Mouse (Mus musculus): ENCODE measurements around the gene Cldn22. TPM values are rescaled to one million over a fixed set of nuclear protein-coding genes. Genes with fewer than 3 reads are reported as not detected.

Gene Cldn22
- polyA plus RNA-seq, 1 experiment = not detected

DNA sequence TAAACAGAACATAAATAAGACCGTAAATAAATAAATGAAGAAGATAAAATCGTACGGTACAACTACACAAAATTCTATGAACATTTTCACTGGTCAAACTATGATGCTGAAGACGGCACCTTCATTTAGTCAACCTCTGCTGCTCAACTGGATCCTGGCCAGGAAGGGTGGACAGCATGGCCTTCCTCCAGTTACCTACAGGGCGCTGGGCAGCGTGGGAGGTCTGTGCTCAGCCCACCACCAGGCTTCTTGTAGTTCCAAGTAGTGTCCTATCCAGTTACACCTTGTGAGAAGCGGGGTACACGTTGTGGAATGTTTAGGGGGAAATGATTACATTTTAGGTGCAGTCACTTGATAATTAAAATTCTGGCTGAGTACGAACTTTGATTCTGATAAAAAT is 2.6 kb downstream of the Cldn22 start:
- TF ChIP-seq CTCF (IDR thresholded peaks at IDR 0.05; ENCODE audit: control insufficient read depth, insufficient read depth, insufficient read length) (no peak), CEBPB (IDR thresholded peaks at IDR 0.05; ENCODE audit: low read depth) (no peak), MYOG (IDR thresholded peaks at IDR 0.05; ENCODE audit: control insufficient read depth, extremely low read depth, insufficient read length) (no peak), MYOD1 (IDR thresholded peaks at IDR 0.05; ENCODE audit: control insufficient read depth, insufficient read length, low read depth) (no peak), USF1 (IDR thresholded peaks at IDR 0.05; ENCODE audit: low read depth) (no peak), MAX (IDR thresholded peaks at IDR 0.05) (no peak), FOSL1 (IDR thresholded peaks at IDR 0.05; ENCODE audit: insufficient read depth, low read length, poor library complexity, severe bottlenecking) (no peak)
- Histone ChIP-seq H3K79me3 (ENCODE audit: low read depth) (no peaks in the 10 kb centered on the region), H3K4me3 (ENCODE audit: insufficient read depth, poor library complexity, severe bottlenecking) (no peak overlapping the region), H3K36me3 (ENCODE audit: control insufficient read depth, insufficient read depth) (peaks cover 24% of the 10 kb centered on the region), H3ac (ENCODE audit: control insufficient read depth, insufficient read length, low read depth) (no peak overlapping the region), H3K79me2 (ENCODE audit: control insufficient read depth, insufficient read depth) (no peaks in the 10 kb centered on the region), H3K27me3 (ENCODE audit: control insufficient read depth, insufficient read depth, insufficient read length) (no peaks in the 10 kb centered on the region)

DNA sequence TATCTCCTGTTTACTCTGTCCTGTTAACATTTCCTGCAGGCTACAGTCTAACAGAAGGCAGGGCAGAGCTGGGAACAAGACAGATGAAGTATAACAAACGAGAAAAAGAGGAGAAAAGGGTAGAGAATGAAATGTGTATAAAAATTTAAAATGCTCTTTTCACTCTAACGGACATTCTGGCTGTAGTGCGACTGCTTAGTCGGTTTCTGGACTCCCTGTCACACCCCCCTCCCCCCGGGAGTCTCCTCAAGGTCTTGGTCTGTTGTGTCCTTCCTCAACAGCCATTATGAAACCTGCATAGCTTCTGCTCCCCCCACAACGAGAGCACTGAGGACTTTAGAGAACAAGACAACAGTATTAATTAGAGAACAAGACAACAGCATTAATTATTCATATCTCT is 8.3 kb downstream of the Cldn22 start:
- H3K36me3 ChIP-seq (ENCODE audit: control insufficient read depth, insufficient read depth) = peaks cover 32% of the 10 kb centered on the region
- TF ChIP-seq USF1 (IDR thresholded peaks at IDR 0.05; ENCODE audit: low read depth) (no peak), CTCF (IDR thresholded peaks at IDR 0.05; ENCODE audit: control insufficient read depth, insufficient read depth, insufficient read length) (no peak), MAX (IDR thresholded peaks at IDR 0.05) (no peak), MYOG (IDR thresholded peaks at IDR 0.05; ENCODE audit: control insufficient read depth, extremely low read depth, insufficient read length) (no peak), MYOD1 (IDR thresholded peaks at IDR 0.05; ENCODE audit: control insufficient read depth, insufficient read length, low read depth) (no peak), CEBPB (IDR thresholded peaks at IDR 0.05; ENCODE audit: low read depth) (no peak)
- no peak overlapping the region for H3ac ChIP-seq (ENCODE audit: control insufficient read depth, insufficient read length, low read depth)
- no peaks in the 10 kb centered on the region for H3K27me3 ChIP-seq (ENCODE audit: control insufficient read depth, insufficient read depth, insufficient read length)
- no peaks in the 10 kb centered on the region for H3K79me3 ChIP-seq (ENCODE audit: low read depth)
- no peak overlapping the region for H3K4me3 ChIP-seq (ENCODE audit: insufficient read depth, poor library complexity, severe bottlenecking)
- H3K79me2 ChIP-seq (ENCODE audit: control insufficient read depth, insufficient read depth) = no peaks in the 10 kb centered on the region

DNA sequence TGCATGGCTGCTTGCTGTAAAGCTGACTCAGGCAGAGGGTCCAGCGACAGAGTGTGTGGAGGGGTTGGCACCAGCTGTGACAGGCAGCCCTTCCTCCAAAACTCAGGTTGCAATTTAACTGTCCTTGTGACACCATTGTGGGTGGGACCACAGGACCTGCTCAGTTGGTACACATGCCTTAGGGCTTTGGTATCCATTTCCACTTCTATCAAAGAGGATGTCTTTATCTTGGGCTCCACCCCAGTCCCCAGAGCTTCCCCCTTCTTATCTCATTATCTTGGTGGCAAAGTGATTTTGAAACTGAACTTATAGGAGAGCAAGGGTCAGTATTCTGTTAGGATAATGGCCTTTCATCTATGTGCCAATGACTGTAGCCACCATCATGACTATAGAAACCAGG is 9.7 kb downstream of the Cldn22 start:
- Histone ChIP-seq H3ac (ENCODE audit: control insufficient read depth, insufficient read length, low read depth) (no peak overlapping the region), H3K4me3 (ENCODE audit: insufficient read depth, poor library complexity, severe bottlenecking) (no peak overlapping the region), H3K27me3 (ENCODE audit: control insufficient read depth, insufficient read depth, insufficient read length) (no peaks in the 10 kb centered on the region), H3K79me3 (ENCODE audit: low read depth) (no peaks in the 10 kb centered on the region), H3K36me3 (ENCODE audit: control insufficient read depth, insufficient read depth) (peaks cover 25% of the 10 kb centered on the region), H3K79me2 (ENCODE audit: control insufficient read depth, insufficient read depth) (no peaks in the 10 kb centered on the region)
- TF ChIP-seq CEBPB (IDR thresholded peaks at IDR 0.05; ENCODE audit: low read depth) (no peak), USF1 (IDR thresholded peaks at IDR 0.05; ENCODE audit: low read depth) (no peak), FOSL1 (IDR thresholded peaks at IDR 0.05; ENCODE audit: insufficient read depth, low read length, poor library complexity, severe bottlenecking) (no peak), MYOD1 (IDR thresholded peaks at IDR 0.05; ENCODE audit: control insufficient read depth, insufficient read length, low read depth) (no peak), MAX (IDR thresholded peaks at IDR 0.05) (no peak), MYOG (IDR thresholded peaks at IDR 0.05; ENCODE audit: control insufficient read depth, extremely low read depth, insufficient read length) (no peak), CTCF (IDR thresholded peaks at IDR 0.05; ENCODE audit: control insufficient read depth, insufficient read depth, insufficient read length) (no peak)

DNA sequence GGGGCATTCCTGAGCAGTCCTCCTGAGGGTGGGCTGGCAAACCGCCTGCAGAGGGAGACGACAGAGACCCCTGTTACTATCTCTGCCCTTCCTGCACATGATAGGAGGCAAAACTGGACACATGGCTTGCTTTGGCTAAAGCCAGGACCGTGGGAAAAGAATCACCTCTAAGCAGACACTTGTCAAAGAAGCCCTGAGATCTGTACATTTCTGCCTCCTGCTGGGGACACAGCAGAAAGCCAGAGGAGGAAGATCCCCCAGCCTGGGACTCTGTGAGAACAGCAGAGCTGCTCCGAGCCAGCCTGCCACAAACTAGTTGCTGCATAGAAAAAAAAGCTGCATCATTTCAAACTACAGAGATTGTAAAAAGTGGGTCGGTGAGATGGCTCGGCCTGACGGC is 18.8 kb downstream of the Cldn22 start:
- Histone ChIP-seq H3K27me3 (ENCODE audit: control insufficient read depth, insufficient read depth, insufficient read length) (no peaks in the 10 kb centered on the region), H3ac (ENCODE audit: control insufficient read depth, insufficient read length, low read depth) (no peak overlapping the region), H3K79me2 (ENCODE audit: control insufficient read depth, insufficient read depth) (no peaks in the 10 kb centered on the region), H3K79me3 (ENCODE audit: low read depth) (no peaks in the 10 kb centered on the region), H3K36me3 (ENCODE audit: control insufficient read depth, insufficient read depth) (peaks cover 69% of the 10 kb centered on the region), H3K4me3 (ENCODE audit: insufficient read depth, poor library complexity, severe bottlenecking) (no peak overlapping the region)
- no peak for TF ChIP-seq FOSL1 (IDR thresholded peaks at IDR 0.05; ENCODE audit: insufficient read depth, low read length, poor library complexity, severe bottlenecking)
- no peak for TF ChIP-seq MYOG (IDR thresholded peaks at IDR 0.05; ENCODE audit: control insufficient read depth, extremely low read depth, insufficient read length)
- TF ChIP-seq USF1 (IDR thresholded peaks at IDR 0.05; ENCODE audit: low read depth) = no peak

DNA sequence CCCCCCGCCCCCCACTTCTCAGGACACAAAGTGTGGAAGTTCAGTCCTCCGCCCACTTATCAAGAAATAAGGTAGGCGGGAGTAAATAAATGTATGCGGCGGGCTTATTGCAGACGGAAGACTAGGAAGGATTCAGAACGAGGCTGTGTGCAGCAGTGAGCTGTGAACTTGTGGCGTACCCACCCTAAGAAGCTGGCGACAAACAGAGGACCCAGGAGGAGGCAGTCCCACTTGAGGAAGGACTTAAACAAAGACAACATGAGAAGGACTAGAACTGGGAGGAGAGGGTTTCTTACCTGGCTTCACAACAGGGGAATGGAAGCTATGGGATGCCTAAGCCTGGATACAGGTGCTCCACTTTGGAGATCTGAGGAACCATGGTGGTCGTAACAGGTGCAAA is 19.4 kb downstream of the Cldn22 start:
- H3K4me3 ChIP-seq (ENCODE audit: insufficient read depth, poor library complexity, severe bottlenecking) = no peak overlapping the region
- H3K36me3 ChIP-seq (ENCODE audit: control insufficient read depth, insufficient read depth) = peaks cover 74% of the 10 kb centered on the region
- H3K79me2 ChIP-seq (ENCODE audit: control insufficient read depth, insufficient read depth) = no peaks in the 10 kb centered on the region
- no peak overlapping the region for H3ac ChIP-seq (ENCODE audit: control insufficient read depth, insufficient read length, low read depth)
- TF ChIP-seq USF1 (IDR thresholded peaks at IDR 0.05; ENCODE audit: low read depth) = no peak
- no peak for TF ChIP-seq CEBPB (IDR thresholded peaks at IDR 0.05; ENCODE audit: low read depth)
- TF ChIP-seq MAX (IDR thresholded peaks at IDR 0.05) = no peak
- no peak for TF ChIP-seq CTCF (IDR thresholded peaks at IDR 0.05; ENCODE audit: control insufficient read depth, insufficient read depth, insufficient read length)
- no peak for TF ChIP-seq MYOG (IDR thresholded peaks at IDR 0.05; ENCODE audit: control insufficient read depth, extremely low read depth, insufficient read length)
- no peak for TF ChIP-seq MYOD1 (IDR thresholded peaks at IDR 0.05; ENCODE audit: control insufficient read depth, insufficient read length, low read depth)
- no peak for TF ChIP-seq FOSL1 (IDR thresholded peaks at IDR 0.05; ENCODE audit: insufficient read depth, low read length, poor library complexity, severe bottlenecking)
- no peaks in the 10 kb centered on the region for H3K27me3 ChIP-seq (ENCODE audit: control insufficient read depth, insufficient read depth, insufficient read length)
- H3K79me3 ChIP-seq (ENCODE audit: low read depth) = no peaks in the 10 kb centered on the region

DNA sequence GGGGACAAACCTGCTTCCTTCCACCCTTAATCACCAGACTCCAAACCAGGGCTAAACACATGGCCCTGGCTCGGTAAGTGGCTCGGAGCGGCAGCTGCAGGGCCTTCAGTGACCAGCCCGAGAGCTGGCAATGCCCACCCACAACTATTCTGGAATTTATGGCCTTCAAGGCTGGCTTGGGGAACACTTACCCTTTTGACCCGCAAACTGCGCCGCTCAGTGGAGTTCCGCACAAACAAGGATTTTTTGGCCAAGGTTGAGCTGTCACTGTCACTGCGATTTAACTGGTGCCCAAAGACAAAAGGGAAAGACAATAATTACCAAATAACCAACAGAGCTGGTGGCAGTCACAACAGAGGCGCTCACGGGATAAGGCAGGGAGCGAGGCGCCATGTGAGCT is 21.7 kb downstream of the Cldn22 start:
- TF ChIP-seq CTCF (IDR thresholded peaks at IDR 0.05; ENCODE audit: control insufficient read depth, insufficient read depth, insufficient read length) (no peak), MYOG (IDR thresholded peaks at IDR 0.05; ENCODE audit: control insufficient read depth, extremely low read depth, insufficient read length) (no peak), CEBPB (IDR thresholded peaks at IDR 0.05; ENCODE audit: low read depth) (no peak), MAX (IDR thresholded peaks at IDR 0.05) (no peak), MYOD1 (IDR thresholded peaks at IDR 0.05; ENCODE audit: control insufficient read depth, insufficient read length, low read depth) (no peak), USF1 (IDR thresholded peaks at IDR 0.05; ENCODE audit: low read depth) (no peak), FOSL1 (IDR thresholded peaks at IDR 0.05; ENCODE audit: insufficient read depth, low read length, poor library complexity, severe bottlenecking) (no peak)

More for the DNA sequence above, 21.7 kb downstream of the Cldn22 start:
- Histone ChIP-seq H3K4me3 (ENCODE audit: insufficient read depth, poor library complexity, severe bottlenecking) (no peak overlapping the region), H3K27me3 (ENCODE audit: control insufficient read depth, insufficient read depth, insufficient read length) (no peaks in the 10 kb centered on the region), H3K79me3 (ENCODE audit: low read depth) (no peaks in the 10 kb centered on the region), H3ac (ENCODE audit: control insufficient read depth, insufficient read length, low read depth) (no peak overlapping the region), H3K79me2 (ENCODE audit: control insufficient read depth, insufficient read depth) (no peaks in the 10 kb centered on the region), H3K36me3 (ENCODE audit: control insufficient read depth, insufficient read depth) (peaks cover 81% of the 10 kb centered on the region)

All from C2C12 (cell line).